ENCODE assay signal across 31 mouse cellular contexts in the genomic region with DNA sequence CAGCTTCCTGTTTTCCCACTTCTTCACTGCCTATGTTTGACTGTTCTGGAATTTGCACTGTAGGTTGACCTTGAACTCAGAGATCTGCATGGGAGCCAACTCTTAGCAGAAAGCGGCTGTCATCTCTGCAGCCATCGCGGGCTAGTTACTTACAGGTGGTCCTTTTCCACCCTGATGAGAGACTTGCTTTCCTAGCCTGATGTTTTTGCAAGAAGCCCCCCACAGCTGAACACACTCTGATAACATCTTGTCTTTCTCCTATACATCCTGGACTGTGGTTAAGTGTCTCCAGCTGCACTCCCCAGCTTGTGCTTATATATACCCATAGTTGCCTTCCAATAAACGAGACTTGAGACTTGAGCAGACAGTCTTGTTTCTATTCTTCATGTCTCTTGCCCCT. TPM values are rescaled to one million over a fixed set of nuclear protein-coding genes. Genes with fewer than 3 reads are reported as not detected.
DNase-seq lines count a peak whose midpoint lies in the region; ATAC-seq lines count a peak whose summit lies in the region.
"Had no signal": no experiment of that assay in that cellular context is flagged by ENCODE, and none has a peak within 500 bp of the region (broad histone marks: within the 10 kb centered on the region; RNA-seq: fewer than 3 reads in every experiment).

No protein-coding gene starts in this region.

- WGBS in liver, embryonic 15.5 days (ENCODE audit: insufficient replicate concordance): 50% methylated on average over 4 of the region's 4 CpGs
- WGBS in liver, embryonic 11.5 days: 71% methylated on average over 4 of the region's 4 CpGs

- H3K4me1 ChIP-seq in liver, embryonic 15.5 days (replicated peaks): 0 out of 2 replicates have a peak, but pooled peaks cover 7% of the 10 kb centered on the region
- no peaks in the 10 kb centered on the region for H3K4me1 ChIP-seq in liver, embryonic 11.5 days (replicated peaks; ENCODE audit: control insufficient read depth, insufficient read depth, low read length)
- H3K4me1 ChIP-seq: embryonic facial prominence, embryonic 12.5 days; forebrain, embryonic 15.5 days; heart, embryonic 15.5 days had no signal

- H3K4me2 ChIP-seq in liver, embryonic 15.5 days: no peak overlapping the region
- no peak overlapping the region for H3K4me2 ChIP-seq in liver, embryonic 11.5 days
- H3K4me2 ChIP-seq: embryonic facial prominence, embryonic 12.5 days; forebrain, embryonic 15.5 days; heart, embryonic 15.5 days; hindbrain, embryonic 14.5 days had no signal

- H3K9me3 ChIP-seq in liver, embryonic 15.5 days (replicated peaks): no peaks in the 10 kb centered on the region
- no peaks in the 10 kb centered on the region for H3K9me3 ChIP-seq in liver, embryonic 11.5 days (ENCODE audit: control insufficient read depth, low read length)
- H3K9me3 ChIP-seq: embryonic facial prominence, embryonic 12.5 days; forebrain, embryonic 15.5 days; heart, embryonic 15.5 days had no signal

- peak; percentile 40; the same call in 1 of the 2 replicates for ATAC-seq in liver, embryonic 15.5 days (ENCODE audit: insufficient read depth)
- no peak for ATAC-seq in liver, embryonic 11.5 days (replicated peaks; ENCODE audit: low FRiP score)
- ATAC-seq: forebrain, embryonic 15.5 days; intestine, postnatal 0 days; lung, postnatal 0 days; midbrain, embryonic 16.5 days had no signal

- no peak overlapping the region for H3K9ac ChIP-seq in liver, embryonic 15.5 days
- no peak overlapping the region for H3K9ac ChIP-seq in liver, embryonic 11.5 days (ENCODE audit: low read depth, low read length)
- H3K9ac ChIP-seq: embryonic facial prominence, embryonic 12.5 days; forebrain, embryonic 15.5 days; heart, embryonic 15.5 days; hindbrain, embryonic 14.5 days had no signal

- no peak overlapping the region for H3K27ac ChIP-seq in liver, embryonic 15.5 days (replicated peaks)
- H3K27ac ChIP-seq in liver, embryonic 11.5 days (ENCODE audit: low read depth, low read length): no peak overlapping the region
- H3K27ac ChIP-seq: embryonic facial prominence, embryonic 12.5 days; forebrain, embryonic 15.5 days; heart, adult 2 months; heart, embryonic 15.5 days; hindbrain, embryonic 14.5 days had no signal

- no peak overlapping the region for H3K4me3 ChIP-seq in liver, embryonic 15.5 days (replicated peaks)
- H3K4me3 ChIP-seq in liver, embryonic 11.5 days (ENCODE audit: low read depth, low read length): no peak overlapping the region
- H3K4me3 ChIP-seq: embryonic facial prominence, embryonic 12.5 days; forebrain, embryonic 15.5 days; heart, adult 2 months; heart, embryonic 15.5 days had no signal

- DNase-seq in heart, adult 11 months: peak; percentile 86
- DNase-seq in heart, adult 8-10 months (ENCODE audit: low spot score): no peak
- DNase-seq in liver, embryonic 11.5 days (ENCODE audit: low spot score): no peak
- DNase-seq in thymus, adult 18-20 months: peak; percentile 27 to 59
- peak; percentile 54 for DNase-seq in thymus, postnatal 25 days
- DNase-seq in urinary bladder, postnatal 25 days (ENCODE audit: low spot score): no peak
- DNase-seq in layer of hippocampus, adult 11-12 months (ENCODE audit: low spot score): no peak
- DNase-seq: adrenal gland, adult 8-10 months; cerebellum, adult 11 months; cerebellum, adult 9-10 months; cerebellum, postnatal 36 days; embryo, embryonic 11 days; gastrocnemius, postnatal 36 days; heart, adult 2 months; heart, postnatal 4 days; kidney, adult 9 months; kidney, postnatal 4 days; layer of hippocampus, postnatal 36 days; left cerebral cortex, postnatal 4 days; lung, adult 18-20 months; right cerebral cortex, postnatal 25 days; spleen, adult 18-20 months had no signal

- no peaks in the 10 kb centered on the region for H3K36me3 ChIP-seq in liver, embryonic 15.5 days (replicated peaks)
- H3K36me3 ChIP-seq in liver, embryonic 11.5 days (ENCODE audit: control insufficient read depth, insufficient read depth, low read length): no peaks in the 10 kb centered on the region
- H3K36me3 ChIP-seq: embryonic facial prominence, embryonic 12.5 days; forebrain, embryonic 15.5 days; heart, embryonic 15.5 days had no signal

- no peaks in the 10 kb centered on the region for H3K27me3 ChIP-seq in liver, embryonic 15.5 days
- no peaks in the 10 kb centered on the region for H3K27me3 ChIP-seq in liver, embryonic 11.5 days (replicated peaks; ENCODE audit: control insufficient read depth, insufficient read depth, low read length)
- H3K27me3 ChIP-seq: CH12.LX; embryonic facial prominence, embryonic 12.5 days; forebrain, embryonic 15.5 days; heart, embryonic 15.5 days had no signal

RNA-seq across cellular contexts. Expression of gene Degs1, which starts 9.7 kb away (rescaled TPM):
- 10 to 100 TPM; 56.1 to 62.6 (median 60.4) TPM for total RNA-seq in heart, adult 8-10 months (2022)
- polyA plus RNA-seq in liver, embryonic 15.5 days (2015; fragmentation: Nextera tagmentation; extraction: Ambion mirVana): 70.6 and 78.2 TPM in 2 replicates
- polyA plus RNA-seq in liver, embryonic 11.5 days (2014; fragmentation: Nextera tagmentation; extraction: Ambion mirVana): 129 and 132 TPM in 2 replicates

RNA-seq across cellular contexts. Expression of gene Fbxo28, which starts 49.1 kb away (rescaled TPM):
- 10 to 100 TPM; 19.8 to 23.8 (median 21.8) TPM for total RNA-seq in heart, adult 8-10 months (2022)
- 5.5 and 5.6 TPM in 2 replicates for polyA plus RNA-seq in liver, embryonic 15.5 days (2015; fragmentation: Nextera tagmentation; extraction: Ambion mirVana)
- 14.8 and 18.0 TPM in 2 replicates for polyA plus RNA-seq in liver, embryonic 11.5 days (2014; fragmentation: Nextera tagmentation; extraction: Ambion mirVana)

Comparison
In these comparisons a context has a peak if more than half of its experiments do, and no peak if none do; other contexts are left out.
1. DNase-seq: peak in heart, adult 11 months (single experiment), thymus, adult 18-20 months (2 of 2) and thymus, postnatal 25 days (single experiment); none in heart, adult 8-10 months (single experiment), liver, embryonic 11.5 days (single experiment), urinary bladder, postnatal 25 days (single experiment) and layer of hippocampus, adult 11-12 months (single experiment).